In the genomic region with DNA sequence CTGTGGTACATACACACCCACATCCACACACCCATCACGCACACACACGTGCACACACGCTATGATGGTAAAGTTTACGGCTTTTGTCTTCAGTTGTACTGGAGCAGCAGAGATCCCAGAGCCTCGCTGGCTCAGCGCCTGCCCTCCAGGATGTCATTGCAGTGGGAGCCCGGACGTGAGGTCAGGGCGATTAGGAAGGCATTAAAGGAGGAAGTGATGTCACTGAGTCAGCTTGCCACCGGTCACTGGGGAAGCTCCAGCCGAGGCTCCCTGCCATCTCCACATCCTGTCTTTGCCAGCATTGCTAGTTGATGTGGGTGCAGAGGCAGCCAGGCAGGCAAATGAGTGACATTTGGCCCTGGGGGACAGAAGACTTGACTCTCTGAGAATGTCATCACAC, we compare ENCODE assay signal across 10 mouse cellular contexts.
DNase-seq lines count a peak whose midpoint lies in the region; ATAC-seq and TF ChIP-seq lines count a peak whose summit lies in the region.
"Had no signal": no experiment of that assay in that cellular context is flagged by ENCODE, and none has a peak within 500 bp of the region (broad histone marks: within the 10 kb centered on the region; RNA-seq: fewer than 3 reads in every experiment).

No protein-coding gene starts in this region.

- DNase-seq in adrenal gland, adult (ENCODE audit: inconsistent age in 2 of 2, low spot score in 1 of 2): peak; percentile 50 to 75
- no peak for DNase-seq in adrenal gland, postnatal 4 days (ENCODE audit: low spot score in 2 of 2)
- DNase-seq in gastrocnemius, adult 2 months: peak; percentile 80
- DNase-seq in thymus, adult 2 months: peak; percentile 54
- no peak for DNase-seq in urinary bladder, postnatal 10 days (ENCODE audit: low spot score)

- no peak overlapping the region for H3K9ac ChIP-seq in intestine, embryonic 15.5 days
- no peak overlapping the region for H3K9ac ChIP-seq in lung, embryonic 16.5 days (ENCODE audit: low read length)
- H3K9ac ChIP-seq: embryonic facial prominence, embryonic 13.5 days; neural tube, embryonic 13.5 days had no signal

- H3K27ac ChIP-seq in gastrocnemius, adult 2 months: peak overlapping the region; percentile 89
- H3K27ac ChIP-seq in intestine, embryonic 15.5 days: 0 out of 2 replicates have a peak overlapping the region, but pooled peaks have one; percentile 27
- 0 out of 2 replicates have a peak overlapping the region, but pooled peaks have one; percentile 11 for H3K27ac ChIP-seq in lung, embryonic 16.5 days (ENCODE audit: low read length)
- H3K27ac ChIP-seq in thymus, adult 2 months (ENCODE audit: control insufficient read depth, insufficient read depth, low read length): no peak overlapping the region
- H3K27ac ChIP-seq: embryonic facial prominence, embryonic 13.5 days; neural tube, embryonic 13.5 days had no signal

- H3K27me3 ChIP-seq in intestine, embryonic 15.5 days (replicated peaks): no peaks in the 10 kb centered on the region
- no peaks in the 10 kb centered on the region for H3K27me3 ChIP-seq in lung, embryonic 16.5 days (ENCODE audit: control insufficient read depth, insufficient read depth, low read depth, low read length)
- H3K27me3 ChIP-seq in thymus, adult 2 months (ENCODE audit: control insufficient read depth, insufficient read depth, low read length): no peaks in the 10 kb centered on the region
- H3K27me3 ChIP-seq: embryonic facial prominence, embryonic 13.5 days; neural tube, embryonic 13.5 days had no signal

- H3K36me3 ChIP-seq in intestine, embryonic 15.5 days: no peaks in the 10 kb centered on the region
- no peaks in the 10 kb centered on the region for H3K36me3 ChIP-seq in lung, embryonic 16.5 days (ENCODE audit: control insufficient read depth, insufficient read depth, low read length)
- H3K36me3 ChIP-seq in thymus, adult 2 months (ENCODE audit: control insufficient read depth, insufficient read depth, low read length): no peaks in the 10 kb centered on the region

- peaks cover 5% of the 10 kb centered on the region; the same call in 1 of the 2 replicates for H3K4me1 ChIP-seq in intestine, embryonic 15.5 days (replicated peaks)
- H3K4me1 ChIP-seq in lung, embryonic 16.5 days (replicated peaks; ENCODE audit: control insufficient read depth, insufficient read depth, low read length): no peaks in the 10 kb centered on the region
- no peaks in the 10 kb centered on the region for H3K4me1 ChIP-seq in thymus, adult 2 months (replicated peaks; ENCODE audit: control insufficient read depth, insufficient read depth, low read length)
- H3K4me1 ChIP-seq: embryonic facial prominence, embryonic 13.5 days had no signal

- 62% methylated on average over 11 of the region's 11 CpGs for WGBS in intestine, embryonic 15.5 days
- 57% methylated on average over 11 of the region's 11 CpGs for WGBS in lung, embryonic 16.5 days
- WGBS in thymus, adult 2 months: 25% methylated on average over 11 of the region's 11 CpGs

- H3K9me3 ChIP-seq in intestine, embryonic 15.5 days: no peaks in the 10 kb centered on the region
- H3K9me3 ChIP-seq in lung, embryonic 16.5 days (ENCODE audit: control insufficient read depth, low read length): no peaks in the 10 kb centered on the region
- H3K9me3 ChIP-seq: embryonic facial prominence, embryonic 13.5 days; neural tube, embryonic 13.5 days had no signal

- TF ChIP-seq POLR2A in thymus, adult 2 months (IDR thresholded peaks at IDR 0.05; ENCODE audit: control insufficient read depth, extremely low read depth, insufficient read depth, low read length, poor library complexity): no peak

- 0 out of 2 replicates have a peak, but pooled peaks have one; percentile 12 for ATAC-seq in intestine, embryonic 15.5 days
- ATAC-seq in lung, embryonic 16.5 days (ENCODE audit: low read depth): peak; percentile 70
- ATAC-seq in cerebellum, adult (ENCODE audit: insufficient number of reproducible peaks, low FRiP score, low TSS enrichment): no peak

- intact Hi-C loops in gastrocnemius, adult 2 months (cut with DNase I): loop anchor here (10.0 kb wide), 1 partner anchor 951 kb away; no protein-coding TSS in a partner anchor

- no peak for TF ChIP-seq CTCF in gastrocnemius, adult 2 months (IDR thresholded peaks at IDR 0.05)
- peak; percentile 48; the same call in 1 of the 2 replicates for TF ChIP-seq CTCF in thymus, adult 2 months (IDR thresholded peaks at IDR 0.05; ENCODE audit: borderline replicate concordance, control insufficient read depth, extremely low read depth, insufficient read depth, low read length, poor library complexity)

- peak overlapping the region; percentile 17; the same call in 1 of the 2 replicates for H3K4me2 ChIP-seq in intestine, embryonic 15.5 days (replicated peaks)
- peak overlapping the region; percentile 13; the same call in 1 of the 2 replicates for H3K4me2 ChIP-seq in lung, embryonic 16.5 days (ENCODE audit: low read depth, low read length)
- H3K4me2 ChIP-seq: embryonic facial prominence, embryonic 13.5 days; neural tube, embryonic 13.5 days had no signal

- H3K4me3 ChIP-seq in gastrocnemius, adult 2 months: peak overlapping the region; percentile 66
- no peak overlapping the region for H3K4me3 ChIP-seq in intestine, embryonic 15.5 days (replicated peaks)
- no peak overlapping the region for H3K4me3 ChIP-seq in lung, embryonic 16.5 days (ENCODE audit: low read length)
- H3K4me3 ChIP-seq in thymus, adult 2 months (ENCODE audit: control insufficient read depth, insufficient read depth, low read length): no peak overlapping the region; the same call in 1 of the 2 replicates
- H3K4me3 ChIP-seq: embryonic facial prominence, embryonic 13.5 days; neural tube, embryonic 13.5 days had no signal

Comparison
In these comparisons a context has a peak if more than half of its experiments do, and no peak if none do; other contexts are left out.
1. DNase-seq: peak in adrenal gland, adult (2 of 2), gastrocnemius, adult 2 months (single experiment) and thymus, adult 2 months (single experiment); none in adrenal gland, postnatal 4 days (0 of 2) and urinary bladder, postnatal 10 days (single experiment).